ENCODE assay signal across 9 mouse cellular contexts in genomic region chr2:21037607-21038006, GRCm38 (mm10).
DNase-seq lines count a peak whose midpoint lies in the region; ATAC-seq and TF ChIP-seq lines count a peak whose summit lies in the region.
"Had no signal": no experiment of that assay in that cellular context is flagged by ENCODE, and none has a peak within 500 bp of the region (broad histone marks: within the 10 kb centered on the region; RNA-seq: fewer than 3 reads in every experiment).

No protein-coding gene starts in this region.

- no peak for TF ChIP-seq CTCF in forebrain, postnatal 0 days (IDR thresholded peaks at IDR 0.05; ENCODE audit: low read depth)
- TF ChIP-seq CTCF in layer of hippocampus, adult 2 months (conservative IDR thresholded peaks at IDR 0.05) = no peak
- TF ChIP-seq CTCF in CH12.LX (conservative IDR thresholded peaks at IDR 0.05 in 1 of 2, IDR thresholded peaks at IDR 0.05 in 1 of 2; ENCODE audit: low read depth in 2 of 2, low read length in 2 of 2) = no peak
- TF ChIP-seq CTCF in heart, postnatal 0 days (IDR thresholded peaks at IDR 0.05; ENCODE audit: low read depth) = no peak

- dilution Hi-C loops in CH12.LX (cut with MboI; ENCODE audit: extremely low pct_ligation_motif_present, extremely low pct_unique_long_range_greater_than_20kb, low sequenced_read_pairs) = no loop called here

- peaks cover 5% of the 10 kb centered on the region; the same call in 1 of the 2 replicates for H3K27me3 ChIP-seq in forebrain, embryonic 12.5 days
- no peaks in the 10 kb centered on the region for H3K27me3 ChIP-seq in forebrain, postnatal 0 days (ENCODE audit: insufficient read depth, low read length)
- H3K27me3 ChIP-seq in CH12.LX (replicated peaks) = no peaks in the 10 kb centered on the region
- H3K27me3 ChIP-seq in heart, postnatal 0 days (ENCODE audit: control insufficient read depth, insufficient read depth, low read length) = no peaks in the 10 kb centered on the region
- no peaks in the 10 kb centered on the region for H3K27me3 ChIP-seq in kidney, embryonic 14.5 days (ENCODE audit: control insufficient read depth, insufficient read depth, low read length)

- no peaks in the 10 kb centered on the region for H3K36me3 ChIP-seq in forebrain, embryonic 12.5 days (replicated peaks)
- no peaks in the 10 kb centered on the region for H3K36me3 ChIP-seq in forebrain, postnatal 0 days (ENCODE audit: insufficient read depth)
- H3K36me3 ChIP-seq in CH12.LX (replicated peaks in 1 of 2; ENCODE audit: control insufficient read depth in 1 of 2, insufficient read depth in 1 of 2, low read length in 1 of 2) = no peaks in the 10 kb centered on the region
- no peaks in the 10 kb centered on the region for H3K36me3 ChIP-seq in heart, postnatal 0 days (replicated peaks; ENCODE audit: control insufficient read depth, insufficient read depth, low read length)
- no peaks in the 10 kb centered on the region for H3K36me3 ChIP-seq in kidney, embryonic 14.5 days (ENCODE audit: control insufficient read depth, insufficient read depth, low read length)

- TF ChIP-seq RAD21 in CH12.LX (IDR thresholded peaks at IDR 0.05; ENCODE audit: low read depth, low read length) = no peak

- ATAC-seq in forebrain, embryonic 12.5 days (ENCODE audit: low FRiP score) = no peak
- no peak for ATAC-seq in forebrain, postnatal 0 days
- ATAC-seq in heart, postnatal 0 days (ENCODE audit: insufficient read depth, low read depth) = peak; percentile 57
- ATAC-seq in kidney, embryonic 14.5 days (ENCODE audit: low FRiP score, low TSS enrichment) = no peak
- no peak for ATAC-seq in megakaryocyte progenitor cell, adult 5-6 weeks (replicated peaks; ENCODE audit: poor library complexity)

- H3K4me2 ChIP-seq in forebrain, embryonic 12.5 days = no peak overlapping the region
- no peak overlapping the region for H3K4me2 ChIP-seq in forebrain, postnatal 0 days (ENCODE audit: low read depth)
- H3K4me2 ChIP-seq in CH12.LX (ENCODE audit: insufficient read depth, low read depth, poor library complexity, severe bottlenecking) = peak overlapping the region; percentile 71; the same call in 1 of the 2 replicates
- H3K4me2 ChIP-seq in heart, postnatal 0 days (ENCODE audit: low read depth, low read length) = no peak overlapping the region
- no peak overlapping the region for H3K4me2 ChIP-seq in kidney, embryonic 14.5 days (replicated peaks; ENCODE audit: low read depth, low read length)

- TF ChIP-seq EP300 in CH12.LX (IDR thresholded peaks at IDR 0.05; ENCODE audit: low read length) = no peak
- TF ChIP-seq EP300 in heart, postnatal 0 days (IDR thresholded peaks at IDR 0.05; ENCODE audit: low read depth) = no peak

- H3K27ac ChIP-seq in forebrain, embryonic 12.5 days = peak overlapping the region; percentile 21; the same call in 1 of the 2 replicates
- no peak overlapping the region for H3K27ac ChIP-seq in forebrain, postnatal 0 days (ENCODE audit: low read depth, low read length)
- H3K27ac ChIP-seq in layer of hippocampus, adult 2 months = peak overlapping the region; percentile 87
- peak overlapping the region; percentile 26; the same call in 1 of the 2 replicates for H3K27ac ChIP-seq in CH12.LX (ENCODE audit: insufficient read depth, low read depth)
- H3K27ac ChIP-seq in heart, postnatal 0 days (ENCODE audit: low read depth) = peak overlapping the region; percentile 77
- H3K27ac ChIP-seq in kidney, embryonic 14.5 days (ENCODE audit: low read depth, low read length) = no peak overlapping the region

- in situ Hi-C loops in CH12.LX (cut with MboI; ENCODE audit: low pct_ligation_motif_present, low pct_unique_long_range_greater_than_20kb, low sequenced_read_pairs) = no loop called here

- no peaks in the 10 kb centered on the region for H3K79me2 ChIP-seq in CH12.LX (replicated peaks; ENCODE audit: control insufficient read depth, extremely low read depth, insufficient read depth, poor library complexity, severe bottlenecking)

- no peak for DNase-seq in forebrain, postnatal 0 days
- no peak for DNase-seq in layer of hippocampus, adult 2 months (ENCODE audit: low spot score in 2 of 2)
- no peak for DNase-seq in layer of hippocampus, adult 9-11 months
- peak; percentile 43 for DNase-seq in CH12.LX (ENCODE audit: extremely low read depth)
- DNase-seq in heart, postnatal 0 days (ENCODE audit: low spot score) = peak; percentile 41
- DNase-seq: kidney, adult 8-10 months had no signal

- H3K9me3 ChIP-seq in forebrain, embryonic 12.5 days = no peaks in the 10 kb centered on the region
- no peaks in the 10 kb centered on the region for H3K9me3 ChIP-seq in forebrain, postnatal 0 days (ENCODE audit: low read length)
- no peaks in the 10 kb centered on the region for H3K9me3 ChIP-seq in CH12.LX (replicated peaks; ENCODE audit: low read length)
- peaks cover 4% of the 10 kb centered on the region; the same call in 1 of the 2 replicates for H3K9me3 ChIP-seq in heart, postnatal 0 days (replicated peaks; ENCODE audit: control insufficient read depth, low read length)
- no peaks in the 10 kb centered on the region for H3K9me3 ChIP-seq in kidney, embryonic 14.5 days (ENCODE audit: control insufficient read depth, low read length)

- no peak overlapping the region for H3K4me3 ChIP-seq in forebrain, embryonic 12.5 days (replicated peaks)
- H3K4me3 ChIP-seq in forebrain, postnatal 0 days (ENCODE audit: low read depth, low read length) = no peak overlapping the region
- H3K4me3 ChIP-seq in layer of hippocampus, adult 2 months = no peak overlapping the region
- H3K4me3 ChIP-seq in CH12.LX (replicated peaks in 1 of 3; ENCODE audit: low read depth in 2 of 3, low read length in 2 of 3, poor library complexity in 1 of 3) = no peak overlapping the region
- no peak overlapping the region for H3K4me3 ChIP-seq in heart, postnatal 0 days (ENCODE audit: low read depth, low read length)
- H3K4me3 ChIP-seq in kidney, embryonic 14.5 days (ENCODE audit: low read length) = no peak overlapping the region

- no peak overlapping the region for H3K9ac ChIP-seq in forebrain, embryonic 12.5 days
- no peak overlapping the region for H3K9ac ChIP-seq in forebrain, postnatal 0 days
- H3K9ac ChIP-seq in CH12.LX (ENCODE audit: insufficient read depth, low read depth) = peak overlapping the region; percentile 26; the same call in 1 of the 2 replicates
- no peak overlapping the region for H3K9ac ChIP-seq in heart, postnatal 0 days (replicated peaks; ENCODE audit: low read depth, low read length)
- no peak overlapping the region for H3K9ac ChIP-seq in kidney, embryonic 14.5 days (ENCODE audit: low read depth, low read length)

- TF ChIP-seq POLR2A in CH12.LX (IDR thresholded peaks at IDR 0.05; ENCODE audit: low read depth, low read length) = no peak

- H3K4me1 ChIP-seq in forebrain, embryonic 12.5 days = peaks cover 14% of the 10 kb centered on the region; the same call in 1 of the 2 replicates
- no peaks in the 10 kb centered on the region for H3K4me1 ChIP-seq in forebrain, postnatal 0 days (ENCODE audit: insufficient read depth)
- H3K4me1 ChIP-seq in CH12.LX (ENCODE audit: control insufficient read depth in 1 of 2, insufficient read depth in 2 of 2) = peaks cover 15 to 38% of the 10 kb centered on the region in 2 experiments; a peak in 3 of 4 replicates
- H3K4me1 ChIP-seq in heart, postnatal 0 days (ENCODE audit: control insufficient read depth, insufficient read depth) = peaks cover 15% of the 10 kb centered on the region
- no peaks in the 10 kb centered on the region for H3K4me1 ChIP-seq in kidney, embryonic 14.5 days (ENCODE audit: control insufficient read depth, insufficient read depth, low read length)

- 77% methylated on average over 3 of the region's 3 CpGs for WGBS in forebrain, embryonic 12.5 days
- 61% methylated on average over 3 of the region's 3 CpGs for WGBS in forebrain, postnatal 0 days
- 32% methylated on average over 3 of the region's 3 CpGs for WGBS in heart, postnatal 0 days
- WGBS in kidney, embryonic 14.5 days = 78% methylated on average over 3 of the region's 3 CpGs

TF ChIP-seq in CH12.LX, 34 proteins besides CTCF, POLR2A, EP300 and RAD21:
- TF ChIP-seq ZC3H11A (IDR thresholded peaks at IDR 0.05; ENCODE audit: low read depth, low read length) (no peak), NRF1 (IDR thresholded peaks at IDR 0.05; ENCODE audit: low read depth, low read length) (no peak), MAX (IDR thresholded peaks at IDR 0.05; ENCODE audit: low read length) (no peak), JUND (conservative IDR thresholded peaks at IDR 0.05; ENCODE audit: low read depth, low read length) (no peak), MYC (IDR thresholded peaks at IDR 0.05; ENCODE audit: low read depth, low read length) (no peak), SMC3 (IDR thresholded peaks at IDR 0.05; ENCODE audit: low read depth, low read length) (no peak), IRF4 (IDR thresholded peaks at IDR 0.05; ENCODE audit: low read depth, low read length) (no peak), E2F4 (IDR thresholded peaks at IDR 0.05; ENCODE audit: insufficient replicate concordance, low read depth, low read length) (no peak), HCFC1 (IDR thresholded peaks at IDR 0.05; ENCODE audit: low read depth, low read length) (no peak), POLR2AphosphoS2 (IDR thresholded peaks at IDR 0.05; ENCODE audit: low read depth, low read length) (no peak), USF1 (IDR thresholded peaks at IDR 0.05; ENCODE audit: low read depth, low read length) (no peak), BHLHE40 (IDR thresholded peaks at IDR 0.05; ENCODE audit: low read depth, low read length) (no peak)

Comparison
In these comparisons a context has a peak if more than half of its experiments do, and no peak if none do; other contexts are left out.
1. H3K27ac ChIP-seq: peak in forebrain, embryonic 12.5 days (single experiment), layer of hippocampus, adult 2 months (single experiment), CH12.LX (single experiment) and heart, postnatal 0 days (single experiment); none in forebrain, postnatal 0 days (single experiment) and kidney, embryonic 14.5 days (single experiment).
2. DNase-seq: peak in CH12.LX (single experiment) and heart, postnatal 0 days (single experiment); none in forebrain, postnatal 0 days (single experiment), layer of hippocampus, adult 2 months (0 of 2) and layer of hippocampus, adult 9-11 months (single experiment).